Mouse (Mus musculus) myocyte (in vitro differentiated cells): ENCODE data around the gene Cpxm2.

ENCODE experiments used
- CEBPB ChIP-seq: IDR thresholded peaks from 2 replicates; pipeline ENCODE4 v1.6.1; 2011; ENCODE audit warnings: mild to moderate bottlenecking, moderate library complexity; ENCODE audit not compliant: poor library complexity, insufficient read depth, severe bottlenecking
- MAX ChIP-seq: IDR thresholded peaks from one replicate; pipeline ENCODE4 v1.6.1; 2011; ENCODE audit warnings: low read depth, mild to moderate bottlenecking, control low read depth
- MYOD1 ChIP-seq, 3 experiments: IDR thresholded peaks; one replicate each; pipeline ENCODE4 v1.6.1; 2011; ENCODE audit warnings: control low read depth in 2 of 3, low read depth in 2 of 3, mild to moderate bottlenecking in 2 of 3, moderate library complexity in 1 of 3; ENCODE audit not compliant: insufficient read length in 2 of 3, control insufficient read depth in 1 of 3
- POLR2A ChIP-seq: IDR thresholded peaks from one replicate; pipeline ENCODE4 v1.6.1; 2011; ENCODE audit warnings: low read depth, mild to moderate bottlenecking, control low read depth, moderate library complexity; ENCODE audit not compliant: insufficient read length
- POLR2AphosphoS2 ChIP-seq: IDR thresholded peaks from one replicate; pipeline ENCODE4 v1.6.1; 2011; ENCODE audit warnings: low read depth, control low read depth; ENCODE audit not compliant: insufficient read length
- TCF12 ChIP-seq: IDR thresholded peaks from one replicate; pipeline ENCODE4 v1.6.1; 2011; ENCODE audit warnings: mild to moderate bottlenecking, control low read depth; ENCODE audit not compliant: poor library complexity, insufficient read depth, severe bottlenecking
- TCF3 ChIP-seq: IDR thresholded peaks from one replicate; pipeline ENCODE4 v1.6.1; 2011; ENCODE audit warnings: low read depth, control low read depth; ENCODE audit not compliant: insufficient read length
- USF1 ChIP-seq: IDR thresholded peaks from one replicate; pipeline ENCODE4 v1.6.1; 2011; ENCODE audit warnings: low read depth, mild to moderate bottlenecking, control low read depth, moderate library complexity

GRCm38 (mm10) chr7:132026671-132027070 is 127.9 kb downstream of the Cpxm2 start:
- TF ChIP-seq MYOD1 (IDR thresholded peaks at IDR 0.05; ENCODE audit: control insufficient read depth in 1 of 3, insufficient read length in 2 of 3, low read depth in 2 of 3) (no peak), POLR2A (no peak), CEBPB (no peak), MAX (no peak), TCF12 (no peak), POLR2AphosphoS2 (no peak), USF1 (no peak), TCF3 (no peak)
